Mouse (Mus musculus) kidney, adult 18-20 months (tissue): Measurements from ENCODE around the gene Luzp2.

Source experiments
- DNase-seq: peaks from one replicate; pipeline ENCODE4 v3.0.0; 2021

The Luzp2 gene

DNA sequence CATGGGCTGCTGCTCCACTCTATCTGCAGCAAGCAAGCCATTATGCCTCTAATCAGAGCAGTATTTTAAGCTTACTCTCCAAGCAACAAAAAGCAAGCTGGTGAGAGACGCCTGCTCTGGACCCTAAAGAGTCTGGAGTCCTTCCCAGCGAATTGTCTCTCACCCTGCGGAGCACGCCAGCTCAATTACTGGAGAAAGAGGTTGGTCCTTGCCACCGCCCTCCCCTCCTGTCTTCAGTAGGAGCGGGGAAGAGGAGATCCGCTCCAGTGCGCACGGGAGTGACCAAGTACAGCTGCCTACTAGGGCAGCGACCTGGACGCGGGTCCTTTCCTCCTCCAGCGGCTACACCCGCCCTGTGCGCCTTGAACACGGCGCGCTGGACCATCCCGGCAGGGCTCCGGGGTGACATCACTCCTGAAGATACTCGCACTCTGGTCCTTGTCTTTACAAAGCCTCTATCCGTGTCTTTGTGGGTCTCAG, at the start of gene Luzp2:
Gene Luzp2, plus strand, starts transcription at position 127 of the 480 bp plus-strand sequence.
- DNase-seq: no peak

DNA sequence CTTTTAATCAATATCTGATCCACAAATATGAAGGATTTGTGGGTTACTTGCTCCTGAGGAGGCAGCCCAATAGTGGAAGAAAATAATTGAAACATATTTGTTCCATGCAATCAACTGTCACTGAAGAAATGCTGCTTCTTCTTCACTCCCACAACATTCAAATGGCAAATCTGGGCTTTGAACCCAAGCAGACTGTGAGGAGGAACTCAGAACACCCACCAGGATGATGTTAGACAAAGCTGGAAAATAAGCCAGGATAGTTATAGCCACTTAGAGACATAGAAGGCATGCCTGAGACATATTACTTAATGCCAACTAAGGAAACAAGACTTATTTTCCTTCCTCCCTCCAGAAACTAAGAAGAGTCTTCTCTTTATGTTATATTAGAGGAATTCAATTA, 47.8 kb upstream of the Luzp2 start:
- DNase-seq: no peak

DNA sequence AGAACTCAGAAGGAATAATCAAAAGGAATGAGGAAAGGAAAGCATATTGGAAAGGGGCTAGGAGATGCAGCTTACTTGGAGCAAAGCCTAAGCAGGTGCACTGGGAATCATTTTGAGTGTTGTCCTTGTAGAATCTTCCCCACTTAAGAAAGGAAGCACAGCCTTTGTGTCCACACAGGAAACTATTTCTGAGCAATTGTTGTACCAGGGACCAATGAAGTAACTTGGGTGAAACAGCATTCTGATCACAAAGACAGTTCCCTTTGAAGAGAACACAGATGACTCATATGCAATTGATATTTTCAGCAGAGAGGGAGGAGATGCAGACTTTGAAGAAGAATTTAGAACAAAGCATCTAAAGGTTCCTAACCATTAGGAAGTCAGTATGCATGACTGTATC, 16.7 kb upstream of the Luzp2 start:
- DNase-seq: no peak

DNA sequence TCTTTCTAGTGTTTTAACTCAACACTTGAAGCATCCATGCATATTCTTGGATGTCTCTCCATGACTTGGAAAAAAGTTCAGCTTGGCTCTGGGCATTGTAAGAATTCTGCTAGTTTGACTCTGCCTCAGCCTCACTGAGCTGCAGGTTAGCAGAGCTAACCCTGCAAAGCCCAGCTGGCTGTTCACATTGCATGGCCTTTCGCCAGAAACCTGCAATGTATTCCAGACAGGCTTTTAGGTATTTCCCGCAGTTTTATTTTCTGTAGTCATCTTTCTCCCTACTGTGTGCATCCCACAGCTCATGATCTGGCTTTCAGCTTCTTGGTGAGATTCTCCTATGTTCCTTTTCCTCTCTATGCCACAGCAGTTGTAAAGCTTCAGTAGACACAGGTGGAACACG, 6.5 kb upstream of the Luzp2 start:
- no peak for DNase-seq

DNA sequence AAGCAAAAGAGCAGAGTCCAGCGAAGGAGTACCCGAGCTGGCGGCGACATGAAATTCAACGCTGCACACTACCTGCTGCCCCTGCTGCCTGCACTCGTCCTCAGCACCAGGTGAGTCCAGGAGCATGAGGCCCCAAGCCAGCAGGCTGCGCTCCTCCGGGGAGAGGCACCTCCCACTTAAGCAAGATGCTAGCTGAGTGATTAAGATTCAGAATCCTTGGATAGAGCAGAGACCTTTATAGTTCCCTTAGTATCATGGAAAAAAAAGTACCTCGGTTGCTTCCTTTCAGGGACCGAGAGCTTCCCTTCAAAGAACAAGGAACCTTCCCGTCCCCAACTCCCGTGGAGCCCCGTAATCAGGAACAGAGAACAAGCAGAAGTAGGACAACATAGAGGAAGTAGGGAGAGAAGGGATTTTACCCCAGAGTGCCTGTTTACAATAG, 634 bp downstream of the Luzp2 start:
- DNase-seq: no peak

DNA sequence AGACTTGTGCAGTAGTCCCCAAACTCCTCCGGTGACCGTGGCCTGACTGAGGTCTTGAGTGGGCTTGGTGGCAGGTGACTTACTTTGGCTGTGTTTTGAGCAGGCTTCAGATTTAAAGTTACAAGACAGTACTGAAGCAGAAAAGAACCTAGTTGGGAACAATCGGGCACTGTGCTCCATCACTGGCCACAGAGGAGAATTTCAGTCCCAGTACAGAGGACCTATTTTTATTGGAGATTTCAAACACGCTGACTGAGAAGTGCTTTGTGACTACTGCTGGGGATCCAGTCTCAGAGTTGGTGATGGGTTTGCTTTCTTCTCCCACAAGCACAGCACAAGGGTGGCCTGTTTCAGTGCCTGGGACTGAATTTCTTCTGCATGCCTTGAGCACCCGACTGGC, 1.1 kb downstream of the Luzp2 start:
- DNase-seq: no peak

DNA sequence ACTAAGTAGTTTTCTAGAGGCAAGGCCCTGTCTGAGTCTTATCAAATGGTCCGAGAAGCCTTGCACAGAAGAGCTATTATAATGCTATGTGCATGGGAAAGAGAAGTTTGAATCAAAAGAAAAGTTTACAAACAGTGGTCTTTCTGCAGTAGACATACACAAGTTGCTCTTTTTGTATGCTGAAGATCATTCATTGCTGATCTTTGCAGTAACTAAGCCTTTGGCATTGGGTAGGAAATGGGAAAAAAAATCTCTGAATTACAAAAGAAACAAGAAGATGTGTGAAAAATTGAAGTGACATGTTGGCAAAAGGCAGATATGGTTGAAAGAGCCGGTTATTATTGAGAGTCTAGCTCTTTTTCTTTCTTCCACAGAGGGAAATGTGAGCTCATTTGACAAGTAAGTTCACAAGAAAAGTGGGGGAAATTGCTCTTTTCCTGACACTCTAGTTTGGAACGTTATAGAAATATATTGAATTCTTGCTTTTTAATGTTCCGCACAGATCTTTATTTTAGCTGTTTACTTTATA, 7.6 kb downstream of the Luzp2 start:
- no peak for DNase-seq

DNA sequence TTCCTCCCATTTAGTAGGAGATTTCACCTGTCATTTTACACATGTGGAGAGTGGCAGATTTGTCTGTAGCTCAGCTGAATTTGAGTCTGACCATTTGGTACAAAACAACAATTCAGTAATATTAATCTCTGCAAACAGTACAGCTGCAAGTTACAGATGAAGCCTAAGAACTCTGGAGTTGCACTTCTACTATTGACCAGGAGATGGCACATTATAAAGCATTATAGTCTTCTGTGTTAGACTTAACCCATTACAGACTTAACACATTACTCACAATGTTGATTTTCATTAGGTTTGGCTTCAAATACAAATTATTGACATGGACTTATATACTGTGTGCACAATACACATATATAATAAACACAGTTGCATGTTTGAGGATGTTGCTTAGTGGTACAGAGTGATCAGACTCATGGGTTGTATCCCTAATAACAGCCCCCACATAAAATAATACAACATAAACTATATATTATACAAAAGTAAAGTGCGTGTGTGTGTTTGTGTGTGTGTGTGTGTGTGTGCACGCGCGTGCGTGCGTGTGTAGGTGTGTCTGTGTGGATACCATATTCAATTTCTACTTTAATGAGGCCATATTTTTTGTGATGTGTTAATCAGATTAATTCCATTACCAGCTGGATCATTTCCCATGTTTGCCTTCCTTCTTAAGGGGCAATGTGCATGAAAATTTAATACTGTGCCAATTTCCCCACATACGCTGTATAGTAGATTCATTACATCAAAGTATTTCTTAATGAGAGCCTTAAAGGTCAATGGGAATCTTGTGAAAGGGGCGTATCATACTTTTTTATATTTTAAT, 10.8 kb downstream of the Luzp2 start:
- no peak for DNase-seq

DNA sequence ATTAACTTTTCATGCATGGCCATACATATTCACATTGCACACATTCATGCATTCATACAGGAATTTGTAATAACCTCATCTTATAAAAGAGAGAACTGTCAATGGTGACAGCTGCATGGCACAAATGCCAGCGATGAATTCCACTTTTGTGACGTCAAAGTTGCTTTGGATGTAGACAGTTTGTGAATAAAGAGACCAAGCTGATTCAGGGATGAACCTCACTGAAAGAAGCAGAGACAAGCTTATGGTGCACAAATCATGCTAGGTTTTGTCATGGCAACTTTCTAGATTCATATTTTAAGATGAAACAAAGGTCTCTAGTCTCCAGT, 11.4 kb downstream of the Luzp2 start:
- DNase-seq: no peak

DNA sequence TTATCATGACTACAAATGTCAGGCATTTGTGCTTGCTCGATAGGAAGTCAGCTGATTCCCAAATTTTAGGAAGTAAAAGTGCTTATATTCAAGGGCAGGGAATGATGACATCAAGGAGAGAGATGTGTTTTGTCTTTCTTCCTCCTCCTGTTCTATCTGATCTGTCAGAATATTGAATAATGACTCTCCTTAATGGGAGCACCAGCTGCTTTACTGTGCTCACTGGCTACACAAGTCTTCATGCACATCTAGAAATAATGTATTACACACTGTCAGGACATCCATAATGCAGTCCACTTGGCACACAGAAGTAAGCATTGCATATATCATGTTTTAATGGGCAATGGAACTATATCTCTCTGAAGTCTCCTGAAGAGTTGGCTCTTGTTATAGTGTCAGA, 17.6 kb downstream of the Luzp2 start:
- no peak for DNase-seq

DNA sequence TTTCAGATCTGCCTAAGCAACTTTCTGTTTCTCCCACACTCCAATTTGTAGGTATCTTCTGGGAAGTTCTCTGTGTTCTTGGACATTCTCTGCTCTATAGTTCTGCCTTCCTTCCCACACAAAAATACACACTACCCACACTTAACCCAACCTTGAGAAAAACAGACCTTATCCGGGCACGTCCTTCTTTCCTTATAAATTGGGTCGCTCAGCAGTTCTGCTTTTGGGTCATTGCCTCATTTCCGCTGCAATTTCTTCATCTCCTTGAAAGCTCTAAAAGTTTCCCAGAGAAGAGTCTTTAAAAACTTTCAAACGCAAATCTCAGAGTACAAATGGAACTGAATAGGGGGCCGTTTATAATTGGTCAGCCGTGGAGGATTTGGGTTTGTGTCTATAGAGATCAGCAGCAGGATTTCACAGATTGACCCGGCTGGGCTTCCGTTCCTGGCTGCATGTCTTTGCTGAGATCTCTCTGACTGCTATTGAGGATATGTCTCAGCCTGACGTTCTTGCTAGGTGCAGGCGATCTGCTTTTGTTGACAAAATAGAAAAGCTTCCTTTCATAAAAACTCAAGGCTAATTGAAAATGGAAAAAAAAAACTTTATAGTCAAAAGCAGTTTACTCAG, 26.0 kb downstream of the Luzp2 start:
- no peak for DNase-seq

DNA sequence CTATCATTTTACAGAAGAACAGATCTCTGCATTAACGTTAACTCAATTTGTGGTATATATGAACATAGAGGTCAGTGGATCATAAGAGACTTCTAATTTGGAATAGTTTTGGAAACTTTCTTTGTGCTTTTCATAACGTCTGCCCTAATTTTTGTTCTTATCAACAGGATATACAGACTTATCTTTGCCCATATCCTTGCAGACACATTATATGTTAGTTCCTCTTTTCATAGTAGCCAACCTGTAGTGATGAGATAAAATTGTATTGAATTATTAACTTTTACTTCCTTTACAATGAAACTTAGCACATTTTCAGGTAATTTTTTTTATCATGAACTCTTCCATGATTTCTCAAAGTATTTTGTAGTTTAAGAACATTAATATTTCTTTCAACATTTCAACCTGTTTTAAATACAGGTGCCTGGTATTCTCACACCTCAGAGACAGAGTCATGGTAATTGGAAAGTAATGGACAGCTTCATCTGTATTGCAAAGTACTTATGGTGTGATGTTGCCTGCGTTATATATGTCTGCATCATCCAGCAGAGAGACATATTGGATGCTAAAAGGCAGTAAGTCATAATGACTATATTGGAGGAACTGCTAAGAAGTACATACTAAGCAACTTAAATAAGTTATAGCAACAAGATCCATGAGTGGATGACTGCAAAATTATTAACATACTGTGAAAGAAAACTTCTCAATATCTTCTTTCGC, 43.8 kb downstream of the Luzp2 start:
- no peak for DNase-seq

DNA sequence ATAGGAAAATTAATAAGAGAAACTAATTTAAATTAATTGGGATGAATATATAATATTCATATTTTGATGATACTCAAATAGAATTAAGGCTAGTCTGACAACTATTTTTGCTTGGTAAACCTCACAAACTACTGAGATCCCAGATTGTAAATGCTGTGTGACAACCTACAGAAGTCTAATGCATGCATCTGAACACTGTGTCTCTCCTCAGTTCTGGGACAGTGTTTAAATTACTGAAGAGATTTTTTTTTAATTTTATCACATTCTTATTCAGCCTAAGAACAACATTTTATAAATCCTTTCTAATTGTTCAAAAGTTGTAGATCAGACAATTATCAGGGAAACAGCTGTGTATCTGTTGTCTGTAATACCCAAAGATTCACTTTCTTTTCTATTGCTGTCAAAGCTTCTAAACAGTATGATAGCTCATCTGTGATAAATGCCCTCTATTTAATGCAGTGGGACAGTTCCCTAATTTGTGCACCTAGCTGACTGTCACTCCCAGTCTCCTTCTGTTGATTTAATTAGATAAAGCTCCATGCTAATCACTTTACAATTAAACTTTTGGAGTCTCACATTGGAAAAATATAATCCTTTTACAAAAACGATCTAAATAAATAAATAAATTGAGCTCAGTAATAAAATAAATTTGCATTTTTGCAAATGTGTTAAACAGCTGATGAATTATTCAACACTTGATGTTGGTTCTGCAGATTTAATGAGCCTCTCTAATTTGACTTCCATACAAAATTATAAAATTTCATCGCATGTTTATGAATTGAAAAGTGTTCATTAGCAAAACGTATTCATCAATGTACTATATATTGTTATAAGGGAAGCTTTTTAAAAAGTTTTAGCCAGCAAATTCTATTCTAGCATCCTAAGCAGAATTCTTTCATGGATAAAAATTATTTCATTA, 58.7 kb downstream of the Luzp2 start:
- DNase-seq: no peak

DNA sequence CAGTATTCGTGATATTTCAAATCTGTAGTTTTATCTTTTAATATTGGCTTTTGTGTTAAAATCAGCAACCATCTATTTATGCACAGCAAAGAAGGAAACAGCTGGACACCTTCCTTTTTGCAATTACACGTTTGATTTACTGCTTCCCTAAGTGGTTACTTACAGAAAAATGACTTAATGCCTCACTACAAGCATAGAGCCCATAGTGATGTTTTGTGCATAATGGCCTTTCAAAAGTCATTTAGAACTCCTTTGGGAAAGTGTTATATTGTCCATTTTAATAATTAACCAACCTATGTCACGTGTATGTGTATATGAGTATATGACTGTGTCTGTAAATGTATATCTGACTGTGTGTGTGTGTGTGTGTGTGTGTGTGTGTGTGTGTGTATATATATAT, 63.3 kb downstream of the Luzp2 start:
- no peak for DNase-seq

DNA sequence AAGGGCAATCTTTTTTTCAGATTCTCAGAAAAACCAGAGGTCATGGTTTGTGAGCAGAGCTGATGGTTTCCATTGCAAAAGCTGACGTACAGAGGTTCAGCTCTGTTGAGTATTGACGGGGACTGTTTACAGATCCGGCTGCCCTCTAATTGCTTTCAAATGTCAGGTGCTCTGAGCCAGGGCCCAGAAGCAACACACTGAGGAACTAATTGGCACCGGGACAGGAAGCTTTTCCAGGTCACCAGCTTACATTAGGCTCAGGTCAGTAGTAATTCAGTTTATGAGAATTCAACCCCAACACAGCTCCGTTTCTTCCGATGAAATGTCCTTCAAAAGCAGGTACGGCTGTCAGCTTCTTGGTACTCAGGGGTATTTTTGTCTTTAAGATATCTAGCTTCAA, 74.7 kb downstream of the Luzp2 start:
- peak; percentile 2 for DNase-seq

DNA sequence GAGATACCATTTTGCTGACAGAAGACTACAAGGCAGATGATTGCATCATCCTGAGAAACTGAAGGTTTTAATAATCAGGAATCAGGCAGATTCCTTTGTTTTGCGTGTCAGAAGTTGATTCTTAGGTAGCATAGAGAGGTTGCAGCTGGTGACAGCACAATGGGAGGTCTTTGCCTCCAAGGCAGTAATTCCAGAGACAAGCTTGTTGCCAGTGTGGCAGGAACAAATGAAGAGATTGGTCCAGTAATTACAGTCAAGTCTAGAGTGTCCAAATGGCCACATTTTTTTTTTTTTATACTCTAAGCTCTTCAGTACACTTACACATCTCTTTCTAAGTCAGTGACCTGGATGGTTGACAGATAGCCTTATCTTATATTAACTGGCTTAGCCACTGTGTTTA, 78.7 kb downstream of the Luzp2 start:
- DNase-seq: no peak

DNA sequence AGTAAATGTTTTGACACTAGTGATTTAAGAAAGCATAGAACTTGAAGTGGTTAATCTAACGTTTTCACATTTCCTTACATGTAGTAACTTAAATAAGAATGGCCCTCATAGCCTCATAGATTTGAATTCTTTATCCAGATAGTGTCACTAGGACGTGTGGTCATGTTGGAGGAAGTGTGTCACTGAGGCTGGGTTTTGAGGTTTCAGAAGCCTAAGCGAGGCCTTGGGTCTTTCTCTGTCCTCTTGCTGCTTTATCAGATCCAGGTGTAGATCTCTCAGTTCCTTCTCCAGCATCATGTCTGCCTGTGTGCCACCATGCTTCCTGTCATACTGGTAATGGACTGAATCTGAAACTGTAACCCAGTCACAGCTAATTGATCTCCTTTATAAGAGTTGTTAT, 86.7 kb downstream of the Luzp2 start:
- no peak for DNase-seq

DNA sequence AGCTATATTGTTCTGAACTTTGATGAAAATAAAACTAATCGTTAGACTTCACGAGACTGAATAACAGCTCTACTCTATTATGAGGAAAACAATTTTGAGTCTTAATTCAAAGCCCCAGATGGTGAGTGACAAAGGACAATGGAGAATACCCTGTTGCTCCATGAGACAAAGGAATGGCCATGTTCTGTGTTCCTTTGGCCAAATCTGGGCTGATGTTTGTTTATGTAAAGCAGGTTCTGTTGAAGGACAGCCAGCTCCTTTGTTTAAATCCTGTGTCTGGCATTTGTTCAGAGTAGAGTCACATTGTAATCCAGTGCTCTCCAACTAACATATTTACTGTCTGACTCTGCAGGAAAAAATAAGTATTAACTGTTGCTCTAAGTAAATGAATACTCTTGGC, 121.5 kb downstream of the Luzp2 start:
- no peak for DNase-seq

DNA sequence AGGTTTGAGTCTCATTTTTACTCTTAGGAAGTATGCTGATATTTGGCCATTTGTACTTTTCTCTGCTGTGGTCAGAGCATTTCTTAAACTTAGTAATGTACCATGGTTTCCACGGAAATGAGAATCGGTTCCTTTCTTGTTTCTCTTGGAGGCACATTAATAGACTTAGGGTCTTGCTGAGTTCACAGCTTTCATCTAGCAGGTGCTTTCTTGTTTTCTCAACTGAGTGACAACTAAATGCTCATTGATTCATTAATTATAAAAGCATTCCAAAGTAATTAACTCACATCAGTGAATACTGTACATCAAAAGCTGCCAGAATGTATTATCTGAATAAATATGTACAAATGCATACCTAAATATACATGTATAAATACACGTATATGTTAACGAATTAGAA, 127.4 kb downstream of the Luzp2 start:
- no peak for DNase-seq

DNA sequence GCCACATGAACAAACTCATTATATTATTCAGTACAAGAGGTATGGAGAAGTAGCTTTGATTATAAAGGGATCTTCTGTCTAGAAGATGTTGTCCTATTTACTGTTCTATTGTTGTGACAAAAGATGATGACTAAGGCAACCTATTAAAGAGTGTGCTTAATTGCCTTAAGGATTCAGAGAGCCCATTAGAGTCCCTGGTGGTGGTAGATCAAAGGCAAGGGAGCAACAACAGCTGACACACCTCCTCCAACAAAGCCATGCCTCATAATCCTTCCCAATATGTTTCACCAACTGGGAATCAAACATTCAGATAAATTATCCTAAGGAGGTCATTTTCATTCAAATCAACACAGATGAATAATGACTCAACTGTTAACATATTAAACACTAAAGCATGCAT, 142.1 kb downstream of the Luzp2 start:
- no peak for DNase-seq

DNA sequence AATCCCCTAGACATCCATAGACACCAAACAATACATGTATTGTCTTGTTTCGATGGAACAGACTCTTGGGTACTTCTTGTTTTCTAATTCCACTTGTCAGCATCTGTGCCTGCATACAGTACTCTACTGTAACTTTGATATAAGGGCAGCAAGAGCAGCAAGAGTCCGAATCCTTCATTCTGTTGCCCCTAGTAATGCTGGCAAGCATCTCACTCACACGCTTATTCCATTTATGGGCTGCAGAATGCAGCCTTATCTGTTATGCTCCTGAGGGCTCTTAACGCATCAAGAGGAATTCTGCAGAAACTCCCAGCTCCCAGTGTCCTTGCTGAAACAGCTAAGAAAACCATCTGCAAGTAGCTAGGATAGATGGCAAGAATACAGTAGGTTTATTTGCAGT, 145.3 kb downstream of the Luzp2 start:
- DNase-seq: no peak

DNA sequence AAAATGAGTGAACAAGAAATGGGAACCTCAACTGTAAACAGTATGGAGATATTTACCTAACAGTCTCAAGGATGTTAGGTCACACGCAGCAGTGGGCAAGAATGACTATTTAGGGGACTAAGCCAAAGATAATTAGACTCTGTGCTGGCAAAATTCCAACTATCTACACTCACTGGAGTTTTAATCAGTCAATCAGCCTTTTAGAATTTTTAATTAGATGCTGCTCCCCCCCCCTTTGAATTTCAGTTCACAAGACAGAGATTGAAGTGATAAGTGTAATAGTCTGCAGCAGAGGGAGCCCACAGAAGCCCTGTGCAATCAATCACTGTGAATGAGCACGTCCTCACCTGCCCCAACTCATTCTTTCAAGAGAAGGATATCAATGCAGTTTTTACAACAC, 165.1 kb downstream of the Luzp2 start:
- no peak for DNase-seq
